Comparison of ENCODE assay signal across 9 mouse cellular contexts in genomic region chr7:72362690-72363089, GRCm38 (mm10). TPM values are rescaled to one million over a fixed set of nuclear protein-coding genes. Genes with fewer than 3 reads are reported as not detected.
A peak's percentile ranks its signal among the peaks of the same experiment; 100 is the strongest.
DNase-seq lines count a peak whose midpoint lies in the region; ATAC-seq lines count a peak whose summit lies in the region.
"Had no signal": no experiment of that assay in that cellular context is flagged by ENCODE, and none has a peak within 500 bp of the region (broad histone marks: within the 10 kb centered on the region; RNA-seq: fewer than 3 reads in every experiment).

No protein-coding gene starts in this region.

- DNase-seq in forebrain, embryonic 11.5 days (ENCODE audit: low spot score): peak; percentile 74
- peak; percentile 48 for DNase-seq in Muller cell, postnatal 12 days (ENCODE audit: inconsistent ontology term)
- DNase-seq in cerebellum, postnatal 14 days: peak; percentile 82 to 84
- DNase-seq in gastrocnemius, postnatal 4 days (ENCODE audit: low spot score in 2 of 2): peak; percentile 30 to 55
- peak; percentile 45 to 52 for DNase-seq in layer of hippocampus, postnatal 36 days
- peak; percentile 71 for DNase-seq in mesoderm, embryonic 11.5 days (ENCODE audit: low read depth, low spot score)
- peak; percentile 50 to 53 for DNase-seq in spleen, postnatal 36 days (ENCODE audit: low spot score in 2 of 2)

- no peaks in the 10 kb centered on the region; the same call in 1 of the 2 replicates for H3K4me1 ChIP-seq in forebrain, embryonic 11.5 days (replicated peaks; ENCODE audit: control insufficient read depth, insufficient read depth, low read length)
- H3K4me1 ChIP-seq in forebrain, embryonic 12.5 days: no peaks in the 10 kb centered on the region
- H3K4me1 ChIP-seq: megakaryocyte, embryonic 14.5 days had no signal

- WGBS in forebrain, embryonic 11.5 days: 19% methylated on average over 3 of the region's 3 CpGs
- 15% methylated on average over 3 of the region's 3 CpGs for WGBS in forebrain, embryonic 12.5 days

- no peaks in the 10 kb centered on the region for H3K36me3 ChIP-seq in forebrain, embryonic 11.5 days (ENCODE audit: control insufficient read depth, insufficient read depth, low read length)
- H3K36me3 ChIP-seq in forebrain, embryonic 12.5 days (replicated peaks): no peaks in the 10 kb centered on the region

- H3K27me3 ChIP-seq in forebrain, embryonic 11.5 days (ENCODE audit: control insufficient read depth, insufficient read depth, low read length): no peaks in the 10 kb centered on the region
- H3K27me3 ChIP-seq in forebrain, embryonic 12.5 days: no peaks in the 10 kb centered on the region
- H3K27me3 ChIP-seq: megakaryocyte, embryonic 14.5 days had no signal

- no peak overlapping the region for H3K4me2 ChIP-seq in forebrain, embryonic 11.5 days (ENCODE audit: low read depth, low read length, severe bottlenecking)
- no peak overlapping the region for H3K4me2 ChIP-seq in forebrain, embryonic 12.5 days

- H3K9ac ChIP-seq in forebrain, embryonic 11.5 days (ENCODE audit: low read length): no peak overlapping the region
- no peak overlapping the region for H3K9ac ChIP-seq in forebrain, embryonic 12.5 days

- H3K27ac ChIP-seq in forebrain, embryonic 11.5 days (ENCODE audit: low read depth, low read length): no peak overlapping the region
- no peak overlapping the region for H3K27ac ChIP-seq in forebrain, embryonic 12.5 days

- no peak for ATAC-seq in forebrain, embryonic 11.5 days (replicated peaks; ENCODE audit: low FRiP score)
- no peak for ATAC-seq in forebrain, embryonic 12.5 days (ENCODE audit: low FRiP score)

- no peak overlapping the region for H3K4me3 ChIP-seq in forebrain, embryonic 11.5 days (ENCODE audit: low read depth, low read length)
- no peak overlapping the region for H3K4me3 ChIP-seq in forebrain, embryonic 12.5 days (replicated peaks)
- H3K4me3 ChIP-seq: megakaryocyte, embryonic 14.5 days had no signal

- H3K9me3 ChIP-seq in forebrain, embryonic 11.5 days (ENCODE audit: control insufficient read depth, low read length): no peaks in the 10 kb centered on the region
- no peaks in the 10 kb centered on the region for H3K9me3 ChIP-seq in forebrain, embryonic 12.5 days
- H3K9me3 ChIP-seq: megakaryocyte, embryonic 14.5 days had no signal

RNA-seq across cellular contexts. Expression of gene Mctp2, which starts 56.3 kb away (rescaled TPM):
- 0.08 and 0.09 TPM in 2 replicates for polyA plus RNA-seq in forebrain, embryonic 11.5 days (2014; fragmentation: Nextera tagmentation; extraction: Ambion mirVana)
- polyA plus RNA-seq in forebrain, embryonic 12.5 days (2016; fragmentation: Nextera tagmentation; extraction: Ambion mirVana): 0.22 and 0.63 TPM in 2 replicates
- under 1 TPM in 1 of 2 experiments, not detected in 1; 0.10 TPM for total RNA-seq in gastrocnemius, postnatal 4 days (2021)
- 1 to 10 TPM; 1.2 to 1.8 TPM for total RNA-seq in layer of hippocampus, postnatal 36 days (2021)
